Mouse (Mus musculus) monocyte, adult 2 months (primary cell): ENCODE data around the gene 4930469K13Rik.

Source experiments
- DNase-seq, 2 experiments: peaks; one replicate each; pipeline ENCODE4 v3.0.0; 2022; ENCODE audit warnings: low spot score in 2 of 2, low read depth in 1 of 2

The 4930469K13Rik gene

DNA sequence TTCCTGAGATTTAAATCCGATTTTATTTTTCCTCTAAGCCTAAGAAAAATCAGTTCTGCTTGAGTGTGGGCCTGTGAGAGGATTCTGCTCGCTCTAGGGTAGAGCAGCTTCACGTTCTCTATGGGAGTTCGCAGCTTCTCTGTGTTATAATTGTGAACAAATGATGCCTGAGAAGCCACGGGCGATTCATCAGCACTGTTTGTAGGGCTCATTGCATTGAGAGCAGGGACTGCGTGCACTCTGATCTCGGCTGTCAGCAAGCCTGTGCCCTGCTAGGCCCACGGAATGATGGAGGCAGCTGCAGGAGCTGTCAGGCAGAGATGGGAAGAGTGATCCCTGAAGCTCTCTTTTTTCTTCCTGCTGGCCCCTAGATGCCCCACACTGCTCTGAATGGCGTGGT, 100.1 kb downstream of the 4930469K13Rik start:
- no peak for DNase-seq

DNA sequence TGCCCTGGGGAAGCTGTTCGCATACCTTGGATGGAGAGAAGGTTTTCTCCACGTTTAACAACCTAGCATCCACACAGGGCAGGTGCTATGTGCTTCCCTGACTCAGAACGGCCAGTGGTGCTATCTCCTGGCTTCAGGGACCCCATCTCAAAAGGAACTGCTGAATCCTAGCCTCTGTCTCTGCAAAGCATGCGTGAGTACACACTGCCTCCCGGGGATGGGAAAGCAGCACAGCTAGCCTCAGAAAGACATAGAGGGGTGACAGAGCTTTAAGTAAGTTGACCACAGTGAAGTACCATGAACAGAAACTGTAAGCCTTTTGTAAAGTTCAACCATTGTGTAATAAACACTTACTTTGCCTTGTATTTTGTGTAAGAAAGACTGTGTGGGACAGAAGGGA, 104.9 kb downstream of the 4930469K13Rik start:
- DNase-seq: no peak

DNA sequence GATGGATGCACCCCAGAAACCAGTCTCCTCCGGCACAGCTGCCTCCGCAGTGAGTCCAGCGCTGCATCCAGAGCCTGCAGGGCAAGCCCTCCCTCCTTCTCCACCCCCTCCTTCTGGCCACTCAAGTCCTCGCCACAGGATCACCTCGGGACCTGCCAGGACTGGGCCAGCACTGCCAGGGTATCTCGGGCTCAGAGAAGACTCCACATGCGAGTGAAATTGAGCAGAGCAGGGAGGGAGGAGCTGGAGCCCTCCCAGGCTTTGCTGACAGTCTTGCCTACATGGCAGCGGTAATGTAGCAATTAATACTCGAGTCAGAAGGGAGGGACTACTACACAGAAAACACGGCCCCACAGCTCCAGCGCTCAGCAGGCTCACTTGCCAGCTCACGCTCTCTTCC, 105.4 kb downstream of the 4930469K13Rik start, which contains the start of gene Kcnip1:
Gene Kcnip1 (minus strand): TSS at position 215 of the 400 bp plus-strand sequence.
- DNase-seq: no peak

DNA sequence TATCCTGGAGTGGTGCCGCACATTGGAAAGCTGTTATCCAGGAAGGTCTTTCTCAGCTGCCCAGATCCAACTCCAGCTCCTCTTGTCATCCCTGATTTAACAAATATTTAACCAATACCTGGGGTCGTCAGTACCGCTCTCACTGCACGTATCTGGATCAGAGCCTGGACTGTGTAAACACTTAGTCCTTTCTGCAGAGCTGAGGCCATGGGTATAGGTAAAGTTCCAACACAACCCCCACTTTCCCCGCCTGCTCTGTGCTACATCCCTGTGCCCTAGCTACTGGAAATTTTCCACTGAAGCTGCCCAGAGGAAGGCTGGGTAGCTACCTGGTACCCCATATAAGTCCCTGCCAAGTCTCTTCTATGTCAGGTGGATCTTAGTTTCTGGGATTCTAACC, 108.4 kb downstream of the 4930469K13Rik start:
- no peak for DNase-seq

DNA sequence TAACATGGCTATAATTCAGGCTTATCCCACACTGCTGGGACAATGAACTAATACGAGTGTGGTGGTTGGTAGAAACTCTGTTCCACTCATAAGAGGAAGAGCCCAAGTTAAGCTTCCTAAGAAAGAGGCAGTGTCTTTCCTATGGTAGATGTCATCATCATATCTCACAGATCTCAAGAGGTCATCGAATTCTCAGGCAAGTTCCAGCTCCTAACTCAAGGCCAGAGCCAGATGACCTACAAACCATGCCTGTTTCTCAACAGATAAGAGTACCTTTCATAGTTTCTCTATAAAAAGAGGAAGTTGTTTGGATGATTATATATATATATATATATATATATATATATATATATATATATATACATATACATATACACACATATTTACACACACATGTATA, 111.8 kb downstream of the 4930469K13Rik start:
- no peak for DNase-seq

DNA sequence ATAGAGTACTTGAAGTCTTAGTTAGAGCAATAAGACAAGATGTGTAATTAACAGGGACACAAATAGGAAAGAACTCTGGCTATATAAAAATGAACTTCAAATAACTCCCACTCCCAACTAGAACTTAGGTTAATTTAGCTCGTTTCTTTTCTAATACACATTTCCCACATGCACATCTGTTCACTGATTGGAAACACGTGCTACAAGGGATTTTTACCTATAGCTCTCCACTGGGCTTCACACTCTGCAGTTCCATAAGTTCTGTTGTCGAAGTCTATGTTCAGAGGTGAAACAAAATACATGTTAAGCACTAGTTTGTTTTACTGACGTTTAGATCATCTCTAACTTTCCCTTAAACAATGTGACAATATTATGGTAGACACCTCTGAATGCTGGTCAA, 118.2 kb downstream of the 4930469K13Rik start:
- DNase-seq: no peak

DNA sequence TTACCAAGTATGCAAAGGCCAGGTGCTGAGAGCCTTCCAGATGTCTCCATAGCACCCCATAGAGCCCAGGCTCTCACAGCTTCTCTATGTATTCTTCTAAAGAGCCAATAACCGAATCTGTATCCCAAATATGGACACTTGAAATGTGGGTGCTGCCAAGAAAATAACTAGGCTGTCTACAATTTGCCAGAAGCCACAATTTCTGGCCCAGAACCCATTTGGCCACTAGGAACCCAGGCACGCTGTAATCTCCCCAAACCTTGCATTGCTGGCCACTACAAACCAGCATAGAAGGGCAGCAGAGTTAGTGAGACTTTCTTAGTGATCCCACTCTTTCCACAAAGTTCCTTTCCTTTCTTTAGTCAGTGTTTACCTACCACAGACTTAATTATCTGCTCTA, 123.2 kb downstream of the 4930469K13Rik start:
- DNase-seq: no peak

DNA sequence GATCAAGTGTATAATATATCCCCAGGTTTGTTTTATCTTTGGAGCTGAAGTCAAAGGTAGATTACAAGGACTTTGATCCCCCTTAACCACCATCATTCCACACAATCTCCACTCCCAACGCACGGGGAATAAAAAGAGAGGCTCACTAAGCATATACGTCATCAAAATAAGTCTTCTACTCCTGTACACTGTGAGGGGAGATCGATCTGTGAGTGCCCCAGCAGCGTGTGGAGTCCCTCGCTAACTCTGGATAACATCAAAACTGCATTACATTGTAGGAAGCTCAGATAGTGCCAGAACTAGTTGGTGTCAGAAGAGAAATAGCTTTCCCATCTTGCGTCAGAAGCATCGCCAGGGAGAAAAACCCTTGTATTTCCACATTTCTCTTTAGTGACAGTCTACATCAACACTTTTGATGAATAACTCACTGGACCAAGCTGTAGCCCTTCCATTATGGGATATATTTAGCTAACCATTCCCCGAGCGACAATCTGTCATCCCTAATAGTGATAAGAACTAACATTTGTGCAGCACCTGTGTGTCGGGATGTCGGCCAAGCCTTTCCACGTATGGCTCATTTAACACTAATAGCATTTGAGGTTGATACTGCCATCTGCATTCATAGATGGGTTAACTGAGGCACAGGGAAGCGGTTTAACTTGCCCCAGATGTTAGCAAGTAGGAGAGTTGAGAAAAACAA, 123.9 kb downstream of the 4930469K13Rik start:
- no peak for DNase-seq

DNA sequence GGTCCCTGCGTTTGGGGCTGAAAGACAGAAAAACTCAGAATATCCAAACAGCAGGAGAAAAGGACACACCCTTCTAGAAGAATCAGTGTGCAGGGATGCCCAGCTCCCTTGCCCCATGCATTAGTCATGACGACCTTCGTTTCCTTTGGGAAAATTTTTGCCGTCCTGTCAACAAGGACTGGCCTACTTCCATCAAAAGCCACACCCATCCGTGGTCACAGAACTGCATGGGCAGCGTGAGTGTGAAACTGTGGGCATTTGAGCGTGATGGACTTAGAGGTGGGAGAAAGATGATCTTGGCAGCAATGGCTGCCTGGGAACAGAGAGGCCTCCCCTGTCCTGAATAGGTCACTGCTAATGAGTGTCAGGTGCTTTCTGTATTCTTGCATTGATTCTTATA, 126.2 kb downstream of the 4930469K13Rik start:
- DNase-seq: no peak

DNA sequence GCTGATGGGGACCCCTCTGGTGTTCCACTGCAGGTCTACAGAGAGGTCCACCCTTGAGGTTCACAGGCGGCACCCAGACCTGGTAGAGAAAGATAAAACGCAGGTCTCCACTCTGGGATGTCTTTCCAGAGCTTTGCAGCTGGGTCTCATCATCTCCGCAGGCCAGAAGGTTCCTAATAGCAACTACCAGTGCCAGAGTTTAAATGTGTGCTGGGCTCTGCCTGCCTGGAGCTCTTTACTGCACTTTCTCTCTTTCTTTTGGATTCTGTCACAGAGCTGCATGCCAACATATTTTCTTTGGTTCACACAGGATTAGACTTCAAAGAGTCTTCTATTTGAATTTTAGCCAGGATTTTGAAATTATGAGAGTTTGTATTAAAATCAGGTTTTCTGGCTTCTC, 129.2 kb downstream of the 4930469K13Rik start:
- DNase-seq: no peak

DNA sequence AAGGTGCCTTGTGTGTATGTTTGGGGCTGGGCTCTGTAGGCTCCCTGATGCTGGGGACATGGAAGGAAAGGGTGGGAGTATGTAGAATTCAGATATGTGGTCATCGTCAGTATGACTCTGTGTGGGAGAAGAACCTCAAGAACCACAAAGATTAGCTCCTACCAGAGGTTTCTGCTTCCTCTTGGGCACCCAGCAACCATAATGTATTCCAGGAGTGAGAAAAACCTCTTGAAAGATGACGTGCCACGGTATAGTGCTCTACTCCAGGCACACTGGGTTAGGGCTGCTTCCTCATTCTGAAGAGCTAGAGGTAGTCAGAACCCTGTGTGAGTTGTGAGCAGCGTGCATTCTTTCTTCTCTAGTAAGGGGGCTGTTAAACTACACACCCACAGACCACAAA, 130.6 kb downstream of the 4930469K13Rik start:
- no peak for DNase-seq

DNA sequence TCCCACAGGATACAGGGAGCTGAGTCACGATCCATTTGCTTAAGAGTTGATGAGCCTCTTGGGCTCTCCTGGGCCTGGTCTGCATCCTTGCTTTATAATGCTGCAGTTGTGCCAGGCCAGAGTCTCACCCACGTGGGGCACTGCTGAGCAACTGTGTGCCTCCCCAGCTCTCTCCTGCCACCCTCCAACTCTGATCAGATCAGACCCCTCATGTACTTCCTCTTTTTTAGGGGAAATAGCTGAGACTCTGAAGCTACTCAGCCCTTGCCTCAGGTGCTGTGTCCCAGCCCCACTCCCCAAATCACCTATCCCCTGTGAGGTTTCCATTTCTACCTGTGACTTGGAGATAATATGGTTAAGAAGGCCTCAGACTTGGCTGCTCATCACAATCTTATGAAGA, 133.0 kb downstream of the 4930469K13Rik start:
- no peak for DNase-seq

DNA sequence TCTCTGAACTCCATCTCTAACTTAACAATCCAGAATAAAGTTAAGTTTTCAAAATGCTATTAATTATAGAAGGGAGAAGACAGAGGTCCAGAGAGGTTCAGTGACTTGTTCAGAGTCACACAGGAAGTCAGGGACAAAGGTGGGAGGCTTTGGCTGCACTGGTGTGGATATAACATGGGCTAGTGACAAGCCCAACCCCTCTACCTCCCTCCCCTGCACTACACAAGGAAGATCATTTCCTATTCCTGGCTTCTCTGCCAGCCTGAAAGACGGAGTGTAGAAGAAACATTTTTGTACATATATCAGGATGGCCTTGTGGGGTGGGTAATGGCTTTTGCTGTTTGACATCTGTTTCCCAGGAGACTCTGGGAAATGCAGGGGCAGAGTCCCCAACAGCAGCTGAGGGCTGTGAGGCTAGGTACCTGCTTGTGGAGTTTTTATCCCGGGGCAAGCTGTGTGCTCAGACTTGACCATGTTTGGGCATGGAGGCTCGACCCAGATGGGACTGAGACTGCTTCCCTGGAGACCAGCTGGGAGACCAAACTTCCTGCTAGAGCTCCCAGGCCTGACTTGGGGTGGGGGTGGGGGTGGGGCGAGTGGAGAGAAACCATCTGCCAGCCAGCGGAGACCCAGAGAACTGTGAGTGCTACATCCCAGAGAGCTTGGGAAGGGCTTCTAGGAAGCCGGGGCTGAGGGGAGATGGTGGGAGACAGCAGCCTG, 135.5 kb downstream of the 4930469K13Rik start, which contains the start of gene Kcnmb1:
Gene Kcnmb1 (plus strand): TSS at position 326 of the 720 bp plus-strand sequence.
- DNase-seq: no peak

DNA sequence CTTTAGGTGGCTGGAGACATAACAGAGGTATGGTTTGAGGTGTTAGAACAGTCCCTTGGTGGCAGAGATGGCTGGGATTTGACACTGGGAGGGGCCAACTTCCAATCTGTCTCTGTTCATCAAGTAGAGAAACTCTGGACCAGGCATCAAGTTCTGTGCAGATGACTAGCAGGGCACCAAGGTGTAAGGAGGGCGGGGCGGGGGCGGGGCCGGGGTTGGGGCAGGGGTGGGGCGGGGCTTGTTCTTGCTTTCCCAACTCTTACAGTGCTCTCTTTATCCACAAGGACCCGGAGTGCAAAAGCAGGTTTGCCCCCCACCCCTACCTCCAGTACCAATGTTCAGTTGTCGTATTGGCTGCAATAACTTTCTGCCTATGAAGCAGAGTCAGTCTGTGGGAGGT, 136.2 kb downstream of the 4930469K13Rik start:
- no peak for DNase-seq

DNA sequence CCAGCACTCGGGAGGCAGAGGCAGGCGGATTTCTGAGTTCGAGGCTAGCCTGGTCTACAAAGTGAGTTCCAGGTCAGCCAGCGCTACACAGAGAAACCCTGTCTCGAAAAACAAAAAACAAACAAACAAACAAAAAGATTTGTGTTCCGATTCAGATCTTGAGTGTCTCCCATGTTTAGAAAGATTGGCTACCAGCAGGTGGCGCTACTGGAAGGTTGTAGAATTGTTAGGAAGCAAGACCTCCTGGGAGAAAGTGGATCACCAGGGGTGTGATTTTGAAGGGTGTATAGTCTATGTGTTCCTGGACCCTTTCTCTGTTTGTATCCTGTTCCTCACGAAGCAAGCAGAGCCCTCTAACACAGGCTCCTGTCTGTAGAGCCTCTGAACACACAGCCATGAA, 139.6 kb downstream of the 4930469K13Rik start:
- peak in 1 of 2 experiments; percentile 30 for DNase-seq

DNA sequence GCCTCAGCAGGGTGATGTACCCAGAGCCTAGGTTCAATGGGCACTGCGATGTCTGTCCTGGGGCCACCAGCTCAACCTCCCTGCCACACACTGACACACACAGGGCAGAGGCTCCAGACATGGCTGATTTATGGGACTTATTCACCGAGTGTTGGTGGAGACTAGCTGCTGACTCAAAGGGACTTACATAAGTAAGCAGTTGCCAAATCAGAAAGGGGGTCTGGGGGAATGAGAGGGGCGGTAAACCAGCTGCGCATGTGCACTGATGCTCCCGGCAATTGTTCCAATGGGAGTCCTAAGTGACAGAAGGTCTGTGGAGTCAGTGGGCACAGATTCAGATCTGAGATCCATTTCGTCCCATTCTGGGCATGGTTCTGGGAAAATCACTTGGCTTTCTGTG, 140.8 kb downstream of the 4930469K13Rik start:
- DNase-seq: no peak

DNA sequence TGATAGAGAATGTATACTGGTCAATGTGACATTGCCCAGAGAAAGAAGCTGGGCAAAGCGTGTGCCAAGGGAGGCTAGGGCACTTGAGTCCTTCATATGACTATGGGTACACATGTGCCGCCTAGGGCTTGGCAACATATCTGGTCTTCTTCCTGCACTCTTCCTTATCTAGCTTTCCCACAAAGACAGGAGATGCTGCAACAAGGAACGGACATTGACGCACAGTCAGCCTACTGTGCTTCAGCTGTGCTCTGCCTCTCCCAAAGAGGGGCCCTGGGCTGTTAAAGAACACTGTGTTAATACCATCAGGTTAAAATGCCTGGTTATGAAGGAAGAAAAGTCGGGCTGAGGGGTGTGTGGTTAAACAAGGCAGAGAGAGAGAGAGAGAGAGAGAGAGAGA, 141.7 kb downstream of the 4930469K13Rik start:
- no peak for DNase-seq

DNA sequence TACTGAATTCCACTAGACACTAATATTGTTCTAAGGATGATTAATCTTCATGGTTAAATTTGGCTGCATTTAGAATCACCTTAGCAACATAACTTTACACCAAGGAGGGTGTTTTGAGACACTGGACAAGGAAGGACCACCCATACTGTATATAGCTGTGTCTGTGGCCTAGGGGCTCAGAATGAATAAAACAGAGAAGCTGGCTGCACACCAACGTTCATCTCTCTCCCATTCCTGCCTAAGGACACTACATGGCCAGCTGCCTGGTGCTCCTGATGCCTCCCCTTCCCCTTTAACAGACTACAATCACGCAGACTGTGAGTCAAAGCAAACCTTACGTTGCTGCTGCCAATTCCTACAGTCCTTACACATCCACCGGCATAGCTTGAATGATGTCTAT, 142.4 kb downstream of the 4930469K13Rik start:
- DNase-seq: no peak

DNA sequence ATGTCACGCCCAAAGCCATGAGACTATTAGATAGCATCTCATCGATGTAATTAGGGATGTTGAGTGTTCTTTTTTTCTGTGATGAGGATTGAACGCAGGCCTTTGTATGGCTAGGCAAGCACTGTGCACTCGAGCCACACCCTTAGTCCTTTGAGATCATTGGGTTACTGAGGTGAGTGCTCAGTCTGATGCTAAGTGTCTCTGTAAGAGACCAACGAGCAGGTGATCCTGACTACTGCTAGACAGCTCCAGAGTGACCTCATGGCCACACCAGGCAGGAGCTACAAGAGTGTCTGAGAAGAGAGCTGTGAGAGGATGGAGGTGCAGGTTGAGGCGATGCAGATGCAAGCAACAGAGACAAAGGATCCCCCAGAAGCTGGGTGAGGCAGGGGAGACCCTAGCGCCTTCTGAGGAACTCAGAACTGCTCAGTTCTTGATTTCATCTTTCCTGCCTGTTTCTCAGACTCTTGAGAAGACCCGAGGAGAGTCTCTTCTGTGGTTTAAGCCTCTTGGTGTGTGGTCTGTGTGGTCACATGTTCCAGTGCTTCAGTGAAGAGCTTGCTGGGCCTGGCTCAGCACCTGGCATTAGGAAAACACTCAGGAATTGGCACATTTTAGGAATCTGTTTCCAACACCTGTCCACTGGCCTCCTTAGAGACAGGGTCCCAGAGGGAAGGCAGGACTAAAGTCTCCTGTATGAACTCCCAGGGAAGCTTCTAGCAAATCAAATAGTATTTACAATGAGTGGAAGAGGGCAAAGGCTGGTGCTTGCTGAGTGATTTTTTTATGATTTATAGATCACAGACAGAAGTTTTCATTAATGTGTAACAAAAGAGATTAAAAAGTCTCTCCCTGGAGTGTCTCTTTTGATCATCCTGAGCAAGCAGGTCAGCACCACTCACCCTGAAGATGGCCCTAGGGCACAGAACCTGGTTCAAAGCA, 146.4 kb downstream of the 4930469K13Rik start:
- DNase-seq: no peak

DNA sequence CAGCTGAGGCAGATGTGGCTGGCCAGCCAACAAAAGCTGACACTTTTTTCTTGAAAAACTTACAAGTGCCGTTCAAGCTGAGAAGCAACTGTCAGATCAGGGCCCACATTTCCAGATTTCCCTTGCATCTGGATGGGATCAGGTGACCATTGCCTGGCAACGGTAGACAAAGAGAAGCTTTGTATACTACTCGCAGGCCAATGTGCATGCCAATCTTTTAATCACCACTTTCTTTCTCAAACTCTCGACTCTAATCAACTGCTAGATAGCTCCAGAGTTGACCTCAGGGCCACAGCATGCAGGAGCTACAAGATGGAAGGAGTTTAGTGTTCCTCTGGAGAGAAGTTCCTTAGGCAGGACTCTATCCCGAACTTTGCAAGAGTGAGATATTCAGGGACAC, 147.2 kb downstream of the 4930469K13Rik start:
- no peak for DNase-seq

DNA sequence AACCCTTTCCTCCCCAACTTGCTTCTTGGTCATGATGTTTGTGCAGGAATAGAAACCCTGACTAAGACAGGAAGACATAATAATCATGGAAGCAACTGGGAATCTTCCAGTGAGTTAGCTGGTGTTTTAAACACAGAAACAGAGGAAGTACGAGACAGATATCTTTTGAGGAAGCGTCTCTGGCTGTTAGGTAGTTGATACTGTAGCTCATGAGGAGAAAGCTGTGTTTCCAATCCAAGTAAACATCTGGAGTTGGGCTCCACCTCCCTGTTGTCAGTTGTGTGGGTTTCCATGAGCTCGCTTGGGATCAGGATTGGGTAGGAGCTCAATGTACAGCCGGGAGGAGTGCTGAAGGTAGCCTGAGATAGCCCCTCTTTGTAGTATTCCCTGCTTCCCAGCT, 151.9 kb downstream of the 4930469K13Rik start:
- DNase-seq: no peak
